Mouse (Mus musculus) spleen, adult 2 months (tissue): ENCODE measurements around the gene Erfe.

Experiments used
- CTCF ChIP-seq: fragments of 200-500 bp; IDR thresholded peaks from 2 replicates; pipeline ENCODE4 v1.5.1; 2011; ENCODE audit warnings: mild to moderate bottlenecking, inconsistent platforms; ENCODE audit not compliant: insufficient read depth, insufficient read length, insufficient replicate concordance; ENCODE audit errors: extremely low read depth
- POLR2A ChIP-seq: fragments of 200-500 bp; IDR thresholded peaks from 2 replicates; pipeline ENCODE4 v1.6.1; 2011; ENCODE audit warnings: low read depth, low read length, inconsistent platforms

DNA sequence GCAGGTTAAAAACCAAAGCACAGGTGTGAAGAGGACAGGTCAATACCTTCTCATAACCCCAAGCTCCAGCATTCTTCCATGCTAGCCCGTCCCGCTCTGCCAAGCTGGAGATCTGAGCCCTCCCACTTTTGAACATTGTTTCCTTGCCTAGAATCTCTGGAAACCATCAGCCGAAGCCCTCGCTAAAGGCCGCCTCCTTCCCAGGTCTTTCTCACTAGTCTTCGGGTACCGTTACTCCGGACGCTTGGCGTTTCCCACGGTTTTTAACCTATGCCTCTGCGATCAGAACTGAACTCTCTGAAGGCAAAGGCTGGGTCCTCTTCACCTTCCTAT lies 31.7 kb downstream of the Erfe start:
- TF ChIP-seq CTCF (no peak), POLR2A (no peak)
